Mouse (Mus musculus): ENCODE measurements around the gene Pkp1. TPM values are rescaled to one million over a fixed set of nuclear protein-coding genes. Genes with fewer than 3 reads are reported as not detected.

Gene Pkp1
- 0.04 and 0.08 TPM in 2 replicates for polyA plus RNA-seq (2016; fragmentation: Nextera tagmentation; extraction: Ambion mirVana)

DNA sequence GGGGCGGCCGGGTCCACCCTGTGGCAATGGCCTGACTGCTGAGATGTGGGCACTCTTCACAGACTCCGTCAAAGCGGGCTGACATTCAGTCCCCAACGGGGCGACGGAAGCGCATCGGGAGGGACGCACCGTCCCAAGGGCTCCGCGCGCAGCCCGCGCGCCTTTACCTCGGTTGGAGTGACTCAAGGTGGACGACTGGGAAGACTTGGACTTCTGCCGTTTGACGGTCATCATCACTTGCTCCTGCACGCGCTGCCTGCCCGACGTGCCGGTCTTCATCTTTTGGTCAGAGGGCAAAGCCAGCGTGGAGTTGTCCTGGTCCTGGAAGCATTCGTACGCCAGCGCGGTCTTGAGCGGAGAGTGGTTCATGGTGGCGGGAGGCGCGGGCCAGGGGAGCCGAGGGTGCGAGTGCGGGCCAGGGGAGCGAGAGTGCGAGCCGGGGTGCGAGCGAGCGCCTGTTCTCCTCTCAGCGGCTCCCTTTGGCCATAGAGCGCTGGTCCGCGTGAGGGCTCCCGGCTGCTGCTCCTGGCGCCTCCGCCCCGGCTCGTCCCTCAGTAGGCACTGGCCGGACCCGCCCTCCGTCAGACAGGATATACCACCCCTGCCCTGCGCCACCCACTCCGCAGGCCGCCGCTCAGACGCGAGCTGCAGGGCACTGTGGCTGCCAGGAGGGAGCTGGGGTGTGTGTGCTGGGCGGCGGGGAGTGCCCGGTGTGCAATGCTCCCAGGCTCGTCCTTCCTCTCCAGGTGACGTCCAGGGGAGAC is at the start of gene Pkp1:
TSS of gene Pkp1 (minus strand) at position 564 of the 764 bp plus-strand sequence.
- no peaks in the 10 kb centered on the region for H3K36me3 ChIP-seq
- no peak within 1 kb of the TSS for H3K27ac ChIP-seq (ENCODE audit: poor library complexity, severe bottlenecking)
- no peaks in the 10 kb centered on the region for H3K9me3 ChIP-seq (replicated peaks)
- peaks cover 10% of the 10 kb centered on the region for H3K4me1 ChIP-seq (replicated peaks)
- no peak within 1 kb of the TSS for H3K9ac ChIP-seq
- peak within 1 kb of the TSS; percentile 42 for H3K4me3 ChIP-seq
- under 1% methylated on average over 65 of the region's 67 CpGs for WGBS
- H3K27me3 ChIP-seq (replicated peaks) = peaks cover 95% of the 10 kb centered on the region
- peak within 1 kb of the TSS; percentile 67 for H3K4me2 ChIP-seq
- 0 out of 2 replicates have a peak, but pooled peaks have one; percentile 33 for ATAC-seq (ENCODE audit: insufficient number of reproducible peaks, low FRiP score)

GRCm38 (mm10) chr1:135967739-135968138 is 48.7 kb upstream of the Pkp1 start:
- 69% methylated on average over 4 of the region's 4 CpGs for WGBS
- no peak overlapping the region for H3K27ac ChIP-seq (ENCODE audit: poor library complexity, severe bottlenecking)

GRCm38 (mm10) chr1:135964561-135964960 is 45.6 kb upstream of the Pkp1 start:
- H3K27me3 ChIP-seq (replicated peaks) = peaks cover 51% of the 10 kb centered on the region
- no peaks in the 10 kb centered on the region for H3K36me3 ChIP-seq
- no peak overlapping the region for H3K4me2 ChIP-seq
- no peak overlapping the region for H3K4me3 ChIP-seq
- no peak overlapping the region for H3K27ac ChIP-seq (ENCODE audit: poor library complexity, severe bottlenecking)
- ATAC-seq (ENCODE audit: insufficient number of reproducible peaks, low FRiP score) = no peak
- H3K9me3 ChIP-seq (replicated peaks) = no peaks in the 10 kb centered on the region
- WGBS = 77% methylated on average over 11 of the region's 11 CpGs
- no peaks in the 10 kb centered on the region for H3K4me1 ChIP-seq (replicated peaks)
- no peak overlapping the region for H3K9ac ChIP-seq

More at GRCm38 (mm10) chr1:135967739-135968138, 48.7 kb upstream of the Pkp1 start:
- Histone ChIP-seq H3K36me3 (no peaks in the 10 kb centered on the region), H3K4me2 (no peak overlapping the region), H3K9me3 (replicated peaks) (no peaks in the 10 kb centered on the region), H3K4me1 (replicated peaks) (no peaks in the 10 kb centered on the region), H3K9ac (no peak overlapping the region), H3K4me3 (no peak overlapping the region), H3K27me3 (replicated peaks) (peaks cover 53% of the 10 kb centered on the region)
- ATAC-seq (ENCODE audit: insufficient number of reproducible peaks, low FRiP score) = no peak

- Histone ChIP-seq H3K4me1 (replicated peaks) (no peaks in the 10 kb centered on the region), H3K9me3 (replicated peaks) (no peaks in the 10 kb centered on the region), H3K27me3 (replicated peaks) (peaks cover 55% of the 10 kb centered on the region), H3K4me2 (no peak overlapping the region), H3K9ac (no peak overlapping the region), H3K4me3 (no peak overlapping the region), H3K36me3 (no peaks in the 10 kb centered on the region), H3K27ac (ENCODE audit: poor library complexity, severe bottlenecking) (no peak overlapping the region)
- 48% methylated on average over 5 of the region's 5 CpGs for WGBS
- no peak; the same call in 1 of the 2 replicates for ATAC-seq (ENCODE audit: insufficient number of reproducible peaks, low FRiP score)
Measured at GRCm38 (mm10) chr1:135963177-135963576, 44.2 kb upstream of the Pkp1 start.

DNA sequence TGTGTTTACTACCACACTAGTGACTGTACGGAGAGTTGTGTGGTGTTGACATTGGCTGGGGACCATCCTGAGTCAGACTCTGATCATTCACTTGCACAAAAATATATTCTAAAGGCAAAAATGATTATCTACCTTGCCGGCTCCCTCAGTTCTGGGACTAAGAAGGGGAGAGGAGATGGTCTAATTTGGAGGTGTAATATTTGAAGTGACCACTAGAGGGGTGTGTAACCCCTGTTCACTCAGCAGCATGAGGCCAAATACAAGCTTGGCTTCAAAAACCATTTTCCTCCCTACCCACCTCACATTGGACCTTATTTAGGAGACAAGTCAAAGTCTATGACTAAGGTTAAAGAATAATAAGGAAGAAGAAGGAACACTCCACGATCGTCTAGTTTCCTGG is 39.5 kb upstream of the Pkp1 start:
- no peaks in the 10 kb centered on the region for H3K36me3 ChIP-seq
- H3K4me3 ChIP-seq = no peak overlapping the region
- H3K9ac ChIP-seq = no peak overlapping the region
- no peaks in the 10 kb centered on the region for H3K9me3 ChIP-seq (replicated peaks)
- H3K27ac ChIP-seq (ENCODE audit: poor library complexity, severe bottlenecking) = no peak overlapping the region
- 28% methylated on average over 4 of the region's 4 CpGs for WGBS
- peaks cover 38% of the 10 kb centered on the region for H3K27me3 ChIP-seq (replicated peaks)
- H3K4me2 ChIP-seq = no peak overlapping the region
- H3K4me1 ChIP-seq (replicated peaks) = no peaks in the 10 kb centered on the region
- ATAC-seq (ENCODE audit: insufficient number of reproducible peaks, low FRiP score) = no peak

- WGBS = 56% methylated on average over 2 of the region's 2 CpGs
- no peaks in the 10 kb centered on the region for H3K36me3 ChIP-seq
- no peak for ATAC-seq (ENCODE audit: insufficient number of reproducible peaks, low FRiP score)
- no peak overlapping the region for H3K4me2 ChIP-seq
- H3K4me1 ChIP-seq (replicated peaks) = peaks cover 11% of the 10 kb centered on the region; the same call in 1 of the 2 replicates
- peaks cover 19% of the 10 kb centered on the region for H3K27me3 ChIP-seq (replicated peaks)
- H3K27ac ChIP-seq (ENCODE audit: poor library complexity, severe bottlenecking) = no peak overlapping the region
- H3K9me3 ChIP-seq (replicated peaks) = no peaks in the 10 kb centered on the region
- no peak overlapping the region for H3K9ac ChIP-seq
- no peak overlapping the region for H3K4me3 ChIP-seq
Measured at GRCm38 (mm10) chr1:135948871-135949270, 29.9 kb upstream of the Pkp1 start.

DNA sequence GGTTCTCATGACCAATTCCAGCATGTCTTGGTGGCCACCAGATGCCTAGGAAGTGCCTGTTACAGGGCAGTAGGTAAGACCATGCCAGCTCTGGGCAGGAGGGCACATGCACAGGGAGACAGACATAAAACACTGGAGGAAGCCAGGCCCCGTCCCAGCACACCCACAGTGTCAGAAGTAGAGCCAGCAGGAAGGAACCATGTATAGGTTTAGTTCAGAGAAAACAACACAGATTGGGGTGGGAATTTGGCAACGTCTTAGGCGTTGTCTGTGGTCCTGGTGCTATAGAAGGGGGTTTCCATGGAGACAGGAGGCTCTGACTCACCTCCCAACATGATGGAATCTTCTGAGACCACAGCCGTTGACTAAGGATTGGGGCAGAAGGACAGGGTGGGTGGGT is 27.2 kb upstream of the Pkp1 start:
- ATAC-seq (ENCODE audit: insufficient number of reproducible peaks, low FRiP score) = no peak
- H3K4me2 ChIP-seq = no peak overlapping the region
- no peak overlapping the region for H3K27ac ChIP-seq (ENCODE audit: poor library complexity, severe bottlenecking)
- no peak overlapping the region for H3K4me3 ChIP-seq
- 60% methylated on average over 4 of the region's 4 CpGs for WGBS
- peaks cover 38% of the 10 kb centered on the region for H3K27me3 ChIP-seq (replicated peaks)
- H3K9ac ChIP-seq = no peak overlapping the region
- no peaks in the 10 kb centered on the region for H3K36me3 ChIP-seq
- H3K4me1 ChIP-seq (replicated peaks) = peaks cover 16% of the 10 kb centered on the region
- H3K9me3 ChIP-seq (replicated peaks) = no peaks in the 10 kb centered on the region

- Histone ChIP-seq H3K27ac (ENCODE audit: poor library complexity, severe bottlenecking) (no peak overlapping the region), H3K4me3 (no peak overlapping the region), H3K9ac (no peak overlapping the region), H3K9me3 (replicated peaks) (no peaks in the 10 kb centered on the region), H3K4me1 (replicated peaks) (peaks cover 18% of the 10 kb centered on the region), H3K36me3 (no peaks in the 10 kb centered on the region), H3K4me2 (no peak overlapping the region), H3K27me3 (replicated peaks) (peaks cover 41% of the 10 kb centered on the region)
- no peak for ATAC-seq (ENCODE audit: insufficient number of reproducible peaks, low FRiP score)
- WGBS = 8% methylated on average over 7 of the region's 7 CpGs
Measured at GRCm38 (mm10) chr1:135945711-135946110, 26.7 kb upstream of the Pkp1 start.

GRCm38 (mm10) chr1:135944526-135945259 is 25.7 kb upstream of the Pkp1 start:
- no peak overlapping the region for H3K27ac ChIP-seq (ENCODE audit: poor library complexity, severe bottlenecking)
- 43% methylated on average over 12 of the region's 12 CpGs for WGBS
- no peaks in the 10 kb centered on the region for H3K9me3 ChIP-seq (replicated peaks)
- H3K4me1 ChIP-seq (replicated peaks) = peaks cover 18% of the 10 kb centered on the region
- ATAC-seq (ENCODE audit: insufficient number of reproducible peaks, low FRiP score) = no peak; the same call in 1 of the 2 replicates
- no peaks in the 10 kb centered on the region for H3K36me3 ChIP-seq
- no peak overlapping the region for H3K4me3 ChIP-seq
- 0 out of 2 replicates have a peak overlapping the region, but pooled peaks have one; percentile 27 for H3K4me2 ChIP-seq
- peaks cover 41% of the 10 kb centered on the region for H3K27me3 ChIP-seq (replicated peaks)
- H3K9ac ChIP-seq = no peak overlapping the region

DNA sequence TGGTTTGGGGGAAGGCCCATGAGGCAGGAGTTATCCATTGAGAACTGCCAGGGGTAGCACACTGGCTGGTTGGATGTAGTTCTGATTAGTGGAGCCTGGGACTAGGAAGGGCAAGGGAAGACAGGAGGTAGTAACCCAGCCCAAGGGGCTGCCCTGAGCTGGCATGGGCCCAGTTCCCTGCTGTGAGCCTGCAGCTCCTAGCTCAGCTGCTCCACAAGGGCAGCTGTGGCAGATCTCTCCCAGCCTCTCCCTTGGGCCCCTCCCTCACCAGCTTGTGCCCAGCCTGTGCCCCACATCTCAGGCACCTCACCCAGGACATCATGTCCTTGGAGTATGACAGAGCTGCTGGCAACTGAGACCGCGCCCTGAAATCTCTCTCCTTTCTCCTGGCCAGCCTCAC is 24.7 kb upstream of the Pkp1 start:
- H3K36me3 ChIP-seq = no peaks in the 10 kb centered on the region
- WGBS = 100% methylated on average over 2 of the region's 2 CpGs
- H3K4me2 ChIP-seq = no peak overlapping the region
- H3K27ac ChIP-seq (ENCODE audit: poor library complexity, severe bottlenecking) = no peak overlapping the region
- no peak overlapping the region for H3K9ac ChIP-seq
- ATAC-seq (ENCODE audit: insufficient number of reproducible peaks, low FRiP score) = no peak
- no peak overlapping the region for H3K4me3 ChIP-seq
- peaks cover 18% of the 10 kb centered on the region for H3K4me1 ChIP-seq (replicated peaks)
- peaks cover 41% of the 10 kb centered on the region for H3K27me3 ChIP-seq (replicated peaks)
- H3K9me3 ChIP-seq (replicated peaks) = no peaks in the 10 kb centered on the region

- H3K27me3 ChIP-seq (replicated peaks) = peaks cover 42% of the 10 kb centered on the region
- 24% methylated on average over 7 of the region's 7 CpGs for WGBS
- no peaks in the 10 kb centered on the region for H3K9me3 ChIP-seq (replicated peaks)
- H3K36me3 ChIP-seq = no peaks in the 10 kb centered on the region
- 0 out of 2 replicates have a peak overlapping the region, but pooled peaks have one; percentile 11 for H3K4me2 ChIP-seq
- peak; percentile 53; the same call in 1 of the 2 replicates for ATAC-seq (ENCODE audit: insufficient number of reproducible peaks, low FRiP score)
- H3K4me3 ChIP-seq = no peak overlapping the region
- no peak overlapping the region for H3K27ac ChIP-seq (ENCODE audit: poor library complexity, severe bottlenecking)
- peaks cover 25% of the 10 kb centered on the region for H3K4me1 ChIP-seq (replicated peaks)
- H3K9ac ChIP-seq = no peak overlapping the region
Measured at GRCm38 (mm10) chr1:135942116-135942515, 23.1 kb upstream of the Pkp1 start.
